Mouse (Mus musculus): ENCODE measurements around the gene Wfdc15b.

Gene Wfdc15b

GRCm38 (mm10) chr2:164180124-164180523 lies 41.3 kb downstream of the Wfdc15b start:
- DNase-seq (ENCODE audit: low read depth, low spot score), result peak; percentile 27

- DNase-seq (ENCODE audit: low read depth, low spot score), result no peak
These were observed 43.6 kb downstream of the Wfdc15b start for GRCm38 (mm10) chr2:164177831-164178230.

- DNase-seq (ENCODE audit: low read depth, low spot score), result no peak
These were observed 45.6 kb downstream of the Wfdc15b start for GRCm38 (mm10) chr2:164175850-164176249.

GRCm38 (mm10) chr2:164174649-164175395 lies 46.6 kb downstream of the Wfdc15b start:
- peak; percentile 83 for DNase-seq (ENCODE audit: low read depth, low spot score)

GRCm38 (mm10) chr2:164173394-164173793 lies 48.1 kb downstream of the Wfdc15b start:
- DNase-seq (ENCODE audit: low read depth, low spot score), result no peak

- no peak for DNase-seq (ENCODE audit: low read depth, low spot score)
These were observed 50.6 kb downstream of the Wfdc15b start, which contains the start of gene Kcns1 for GRCm38 (mm10) chr2:164170902-164171301. Gene Kcns1 (minus strand): TSS chr2:164171113.

- DNase-seq (ENCODE audit: low read depth, low spot score), result no peak
These were observed 51.1 kb downstream of the Wfdc15b start for GRCm38 (mm10) chr2:164170326-164170725.

- no peak for DNase-seq (ENCODE audit: low read depth, low spot score)
These were observed 52.9 kb downstream of the Wfdc15b start for GRCm38 (mm10) chr2:164168571-164168946.

- no peak for DNase-seq (ENCODE audit: low read depth, low spot score)
These were observed 53.5 kb downstream of the Wfdc15b start for GRCm38 (mm10) chr2:164167752-164168570.

- no peak for DNase-seq (ENCODE audit: low read depth, low spot score)
These were observed 56.5 kb downstream of the Wfdc15b start for GRCm38 (mm10) chr2:164164941-164165340.

All from 3T3-L1 (cell line).